Mouse (Mus musculus): ENCODE data around the gene Zfp715. TPM values are rescaled to one million over a fixed set of nuclear protein-coding genes. Genes with fewer than 3 reads are reported as not detected.
"Not testable (repeated sequence)": the region's sequence is repeated elsewhere in the genome, so short reads cannot be mapped to it uniquely, and the experiment has no call there.

Gene Zfp715
- polyA plus RNA-seq, 1 experiment from 2014 or later = 24.6 TPM

- not testable (repeated sequence) for H3K4me1 ChIP-seq (ENCODE audit: control insufficient read depth, insufficient read depth, low read length); H3K27me3 ChIP-seq (ENCODE audit: control insufficient read depth, insufficient read depth, low read depth, low read length); ATAC-seq; H3K4me3 ChIP-seq (ENCODE audit: low read depth, low read length); H3K36me3 ChIP-seq (ENCODE audit: control insufficient read depth, insufficient read depth, low read length); H3K9me3 ChIP-seq (replicated peaks; ENCODE audit: control insufficient read depth, low read length, poor library complexity, severe bottlenecking); H3K4me2 ChIP-seq (ENCODE audit: low read length); H3K27ac ChIP-seq (ENCODE audit: low read length); H3K9ac ChIP-seq (ENCODE audit: low read depth, low read length)
- WGBS = 49% methylated on average over 6 of the region's 7 CpGs
Observed at GRCm38 (mm10) chr7:43276178-43276577, 36.9 kb downstream of the Zfp715 start.

- no peak overlapping the region for H3K27ac ChIP-seq (ENCODE audit: low read length)
- no peak for ATAC-seq
- H3K4me2 ChIP-seq (ENCODE audit: low read length) = no peak overlapping the region
- no peaks in the 10 kb centered on the region for H3K27me3 ChIP-seq (ENCODE audit: control insufficient read depth, insufficient read depth, low read depth, low read length)
- no peaks in the 10 kb centered on the region for H3K4me1 ChIP-seq (ENCODE audit: control insufficient read depth, insufficient read depth, low read length)
- peaks cover 8% of the 10 kb centered on the region; the same call in 1 of the 2 replicates for H3K9me3 ChIP-seq (replicated peaks; ENCODE audit: control insufficient read depth, low read length, poor library complexity, severe bottlenecking)
- H3K36me3 ChIP-seq (ENCODE audit: control insufficient read depth, insufficient read depth, low read length) = no peaks in the 10 kb centered on the region
- H3K4me3 ChIP-seq (ENCODE audit: low read depth, low read length) = no peak overlapping the region
- no peak overlapping the region for H3K9ac ChIP-seq (ENCODE audit: low read depth, low read length)
- 71% methylated on average over 1 of the region's 1 CpGs for WGBS
Observed at GRCm38 (mm10) chr7:43273476-43273875, 39.6 kb downstream of the Zfp715 start.

- not testable (repeated sequence) for H3K4me2 ChIP-seq (ENCODE audit: low read length); H3K4me1 ChIP-seq (ENCODE audit: control insufficient read depth, insufficient read depth, low read length); ATAC-seq; H3K27ac ChIP-seq (ENCODE audit: low read length); H3K4me3 ChIP-seq (ENCODE audit: low read depth, low read length); H3K9ac ChIP-seq (ENCODE audit: low read depth, low read length); H3K27me3 ChIP-seq (ENCODE audit: control insufficient read depth, insufficient read depth, low read depth, low read length); H3K36me3 ChIP-seq (ENCODE audit: control insufficient read depth, insufficient read depth, low read length)
- peaks cover 19% of the 10 kb centered on the region for H3K9me3 ChIP-seq (replicated peaks; ENCODE audit: control insufficient read depth, low read length, poor library complexity, severe bottlenecking)
- 91% methylated on average over 13 of the region's 13 CpGs for WGBS
Observed at GRCm38 (mm10) chr7:43267359-43267758, 45.7 kb downstream of the Zfp715 start.

- H3K4me1 ChIP-seq (ENCODE audit: control insufficient read depth, insufficient read depth, low read length) = no peaks in the 10 kb centered on the region
- no peak overlapping the region for H3K9ac ChIP-seq (ENCODE audit: low read depth, low read length)
- no peak overlapping the region for H3K4me2 ChIP-seq (ENCODE audit: low read length)
- no peak overlapping the region for H3K27ac ChIP-seq (ENCODE audit: low read length)
- peaks cover 7% of the 10 kb centered on the region for H3K9me3 ChIP-seq (replicated peaks; ENCODE audit: control insufficient read depth, low read length, poor library complexity, severe bottlenecking)
- ATAC-seq = no peak
- no peak overlapping the region for H3K4me3 ChIP-seq (ENCODE audit: low read depth, low read length)
- H3K27me3 ChIP-seq (ENCODE audit: control insufficient read depth, insufficient read depth, low read depth, low read length) = no peaks in the 10 kb centered on the region
- H3K36me3 ChIP-seq (ENCODE audit: control insufficient read depth, insufficient read depth, low read length) = no peaks in the 10 kb centered on the region
- WGBS = 80% methylated on average over 7 of the region's 7 CpGs
Observed at GRCm38 (mm10) chr7:43253540-43253939, 59.6 kb downstream of the Zfp715 start.

GRCm38 (mm10) chr7:43250718-43251117 lies 62.4 kb downstream of the Zfp715 start:
- H3K27me3 ChIP-seq (ENCODE audit: control insufficient read depth, insufficient read depth, low read depth, low read length); H3K4me2 ChIP-seq (ENCODE audit: low read length); H3K9me3 ChIP-seq (replicated peaks; ENCODE audit: control insufficient read depth, low read length, poor library complexity, severe bottlenecking); H3K27ac ChIP-seq (ENCODE audit: low read length); ATAC-seq; H3K4me3 ChIP-seq (ENCODE audit: low read depth, low read length); H3K36me3 ChIP-seq (ENCODE audit: control insufficient read depth, insufficient read depth, low read length); H3K9ac ChIP-seq (ENCODE audit: low read depth, low read length); H3K4me1 ChIP-seq (ENCODE audit: control insufficient read depth, insufficient read depth, low read length): not testable (repeated sequence)
- WGBS = 71% methylated on average over 1 of the region's 1 CpGs

Other genes with a start within 250 kb of the Zfp715 start
- not detected in 2 replicates for gene Zfp936, start 199.1 kb downstream of the Zfp715 start, polyA plus RNA-seq (2015; fragmentation: Nextera tagmentation; extraction: Ambion mirVana)
- 0.18 and 0.22 TPM in 2 replicates for gene Siglecf, start 38.0 kb upstream of the Zfp715 start, polyA plus RNA-seq (2015; fragmentation: Nextera tagmentation; extraction: Ambion mirVana)
- not detected in 2 replicates for gene Siglecg, start 94.9 kb upstream of the Zfp715 start, polyA plus RNA-seq (2015; fragmentation: Nextera tagmentation; extraction: Ambion mirVana)
- gene Lim2, start 114.4 kb upstream of the Zfp715 start, polyA plus RNA-seq (2015; fragmentation: Nextera tagmentation; extraction: Ambion mirVana) = not detected in 2 replicates
- not detected in 2 replicates for gene Nkg7, start 123.8 kb upstream of the Zfp715 start, polyA plus RNA-seq (2015; fragmentation: Nextera tagmentation; extraction: Ambion mirVana)
- gene Cldnd2, start 127.5 kb upstream of the Zfp715 start, polyA plus RNA-seq (2015; fragmentation: Nextera tagmentation; extraction: Ambion mirVana) = not detected in 2 replicates
- gene Etfb, start 130.8 kb upstream of the Zfp715 start, polyA plus RNA-seq (2015; fragmentation: Nextera tagmentation; extraction: Ambion mirVana) = 96.3 and 105 TPM in 2 replicates
- gene Gm45233, start 130.8 kb upstream of the Zfp715 start, polyA plus RNA-seq (2015; fragmentation: Nextera tagmentation; extraction: Ambion mirVana) = 0.36 and 1.2 TPM in 2 replicates
- 15.5 and 15.7 TPM in 2 replicates for gene Vsig10l, start 149.9 kb upstream of the Zfp715 start, polyA plus RNA-seq (2015; fragmentation: Nextera tagmentation; extraction: Ambion mirVana)
- gene Iglon5, start 176.8 kb upstream of the Zfp715 start, polyA plus RNA-seq (2015; fragmentation: Nextera tagmentation; extraction: Ambion mirVana) = 7.1 and 7.7 TPM in 2 replicates
- not detected in 2 replicates for gene 4931406B18Rik, start 192.6 kb upstream of the Zfp715 start, polyA plus RNA-seq (2015; fragmentation: Nextera tagmentation; extraction: Ambion mirVana)
- 0.67 and 1.4 TPM in 2 replicates for gene Cd33, start 231.1 kb upstream of the Zfp715 start, polyA plus RNA-seq (2015; fragmentation: Nextera tagmentation; extraction: Ambion mirVana)
- gene Zfp658, start 249.0 kb upstream of the Zfp715 start, polyA plus RNA-seq (2015; fragmentation: Nextera tagmentation; extraction: Ambion mirVana) = 9.1 and 9.9 TPM in 2 replicates

Data from midbrain, embryonic 16.5 days (tissue).